Mouse (Mus musculus): Measurements from ENCODE around the gene G6pc3. TPM values are rescaled to one million over a fixed set of nuclear protein-coding genes. Genes with fewer than 3 reads are reported as not detected.

Gene G6pc3
- 52.7 TPM for polyA plus RNA-seq (2017; shearing (Covaris generic))

DNA sequence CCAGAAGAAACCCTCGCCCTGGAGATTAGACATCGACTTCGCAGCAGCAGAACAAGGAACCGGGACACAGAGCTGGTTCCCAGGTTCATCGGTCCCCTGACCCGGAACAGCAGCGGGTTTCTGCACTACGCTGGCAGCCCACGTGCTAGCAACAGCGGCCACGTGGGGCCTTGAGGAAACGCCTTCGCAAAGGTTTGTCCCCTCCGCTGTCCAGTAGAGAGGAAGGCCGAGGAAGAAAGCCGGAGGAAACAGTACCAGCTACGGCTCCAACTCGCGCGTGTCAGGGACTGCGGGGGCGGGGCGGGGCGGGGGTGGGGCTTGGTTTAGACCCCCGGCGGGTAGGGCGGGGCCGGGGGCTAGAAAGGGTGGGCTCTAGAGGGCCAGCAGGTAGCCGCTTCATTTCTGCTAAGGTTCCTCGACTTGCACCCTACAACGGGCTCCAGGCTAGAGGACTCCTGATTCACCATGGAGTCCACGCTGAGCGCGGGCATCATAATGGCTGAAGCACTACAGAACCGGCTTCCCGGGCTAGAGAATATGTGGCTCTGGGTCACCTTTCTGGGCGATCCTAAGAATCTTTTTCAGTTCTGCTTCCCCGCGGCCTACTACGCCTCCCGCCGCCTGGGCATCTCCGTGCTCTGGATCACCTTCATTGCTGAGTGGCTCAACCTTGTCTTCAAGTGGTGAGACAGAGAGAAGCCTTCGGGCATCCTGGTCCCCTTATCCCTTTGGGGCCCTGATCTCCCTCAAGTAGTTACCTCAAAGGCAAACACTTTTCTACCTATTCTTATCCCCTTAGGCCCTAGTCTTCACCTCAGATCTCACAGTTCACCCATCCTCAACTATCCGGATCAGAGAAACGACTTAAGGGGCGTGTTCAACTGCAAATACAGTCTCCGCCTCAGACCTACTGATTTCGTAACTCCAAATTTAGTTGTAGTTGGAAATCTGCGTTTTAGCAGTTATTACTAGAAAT, at the start of gene G6pc3:
Gene G6pc3 (plus strand): TSS at position 160 of the 976 bp plus-strand sequence.

DNA sequence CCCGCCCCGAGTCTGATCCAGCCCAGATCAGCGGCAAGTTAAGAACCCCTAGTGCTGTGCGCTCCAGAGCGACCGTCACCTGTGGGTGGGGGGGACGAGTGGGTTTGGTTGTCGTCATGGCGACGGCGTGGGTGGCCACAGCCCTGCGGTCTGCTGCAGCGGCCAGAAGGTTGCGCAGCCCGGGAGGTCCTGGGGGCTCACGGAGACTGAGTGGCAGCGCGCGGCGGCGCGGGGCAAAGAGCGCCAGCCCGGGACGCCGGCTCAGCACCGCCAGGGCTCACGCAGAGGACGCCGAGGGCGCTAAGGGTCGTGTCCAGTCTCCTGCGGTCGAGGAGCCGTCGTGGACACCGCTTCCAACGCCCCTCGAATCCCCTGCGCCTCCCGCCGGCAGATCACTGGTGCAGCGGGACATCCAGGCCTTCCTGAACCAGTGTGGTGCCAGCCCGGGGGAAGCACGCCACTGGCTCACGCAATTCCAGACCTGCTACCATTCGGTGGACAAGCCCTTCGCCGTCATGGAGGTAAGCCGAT, 43.9 kb upstream of the G6pc3 start, which contains the start of gene Nags:
Gene Nags (plus strand): TSS at position 43 of the 531 bp plus-strand sequence.

DNA sequence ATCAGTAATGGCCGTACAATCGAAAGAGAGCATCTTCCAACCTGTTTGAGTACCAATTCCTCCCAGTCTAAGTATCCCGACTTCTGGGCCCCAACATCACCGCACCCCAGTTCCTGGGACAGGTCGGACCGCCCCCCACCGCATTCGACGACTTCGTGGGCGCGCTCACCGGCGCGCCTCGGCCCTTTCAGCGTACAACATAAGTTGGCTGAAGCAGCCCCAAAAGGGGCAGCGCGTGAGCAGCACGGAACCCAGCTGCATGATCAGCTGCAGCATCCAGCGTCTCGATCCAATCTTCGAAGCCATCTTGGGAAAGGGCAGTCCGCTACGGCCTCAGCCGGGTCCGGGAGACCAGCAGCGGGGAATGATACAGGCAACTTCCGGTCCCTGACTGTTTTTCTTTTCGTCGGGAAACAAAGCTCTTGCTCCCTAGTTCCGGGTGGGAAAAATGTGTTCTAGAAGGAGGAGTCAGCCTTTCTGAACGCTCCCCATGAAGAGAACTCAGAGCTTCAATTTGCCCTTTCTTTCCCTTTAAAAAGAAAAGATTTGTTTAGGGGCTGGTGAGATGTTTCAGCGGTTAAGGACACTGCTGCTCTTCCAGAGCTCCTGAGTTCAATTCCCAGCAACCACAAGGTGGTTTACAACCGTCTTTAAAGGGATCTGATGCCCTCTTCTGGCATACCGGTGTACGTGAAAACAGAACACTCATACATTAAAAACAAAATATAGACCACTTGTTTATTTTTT, 33.2 kb upstream of the G6pc3 start, which contains the start of gene Tmem101:
Gene Tmem101 (minus strand): TSS at position 366 of the 747 bp plus-strand sequence.

DNA sequence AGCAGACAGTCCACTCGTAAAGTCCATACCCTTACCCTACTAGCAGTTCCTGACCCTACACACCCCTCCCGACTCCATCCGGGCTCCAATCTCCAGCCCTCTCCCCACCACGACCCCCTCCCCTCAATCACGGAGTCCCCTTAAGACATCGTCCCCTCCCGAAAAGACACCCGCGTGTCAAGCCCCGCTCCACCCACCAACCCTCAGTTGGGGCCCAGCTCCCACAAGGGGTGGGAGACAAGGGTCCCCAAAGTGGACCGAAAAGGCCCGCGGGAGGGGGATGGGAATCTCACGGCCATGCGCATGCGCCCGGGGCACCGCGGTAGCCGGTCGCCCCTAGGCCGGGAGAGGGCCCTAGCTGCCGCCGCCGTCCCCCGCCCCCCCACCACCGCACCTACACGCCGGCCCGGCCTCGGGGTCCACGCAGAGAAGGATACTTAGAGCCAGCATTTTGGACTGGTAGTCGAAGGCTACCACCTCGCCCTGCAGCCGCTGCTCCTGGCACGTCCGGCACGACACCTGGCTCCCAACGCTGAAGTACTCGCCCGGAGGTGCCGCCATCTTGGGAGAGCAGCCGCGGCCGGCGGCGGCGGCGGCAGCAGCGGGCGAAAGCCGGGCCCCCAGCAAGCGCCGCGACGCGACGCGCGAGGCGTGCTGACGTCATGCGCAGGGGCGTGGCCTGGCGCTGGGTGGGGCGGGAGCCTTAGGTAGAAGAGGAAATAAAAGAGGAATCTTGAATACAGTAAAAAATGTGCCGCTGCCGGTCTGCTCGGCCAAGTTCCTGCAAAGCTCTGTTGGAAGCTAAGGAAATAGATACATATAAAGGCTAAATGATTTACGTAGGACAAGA, 4.5 kb upstream of the G6pc3 start, which contains the start of gene Lsm12:
Gene Lsm12 (minus strand): TSS at position 651 of the 850 bp plus-strand sequence.

DNA sequence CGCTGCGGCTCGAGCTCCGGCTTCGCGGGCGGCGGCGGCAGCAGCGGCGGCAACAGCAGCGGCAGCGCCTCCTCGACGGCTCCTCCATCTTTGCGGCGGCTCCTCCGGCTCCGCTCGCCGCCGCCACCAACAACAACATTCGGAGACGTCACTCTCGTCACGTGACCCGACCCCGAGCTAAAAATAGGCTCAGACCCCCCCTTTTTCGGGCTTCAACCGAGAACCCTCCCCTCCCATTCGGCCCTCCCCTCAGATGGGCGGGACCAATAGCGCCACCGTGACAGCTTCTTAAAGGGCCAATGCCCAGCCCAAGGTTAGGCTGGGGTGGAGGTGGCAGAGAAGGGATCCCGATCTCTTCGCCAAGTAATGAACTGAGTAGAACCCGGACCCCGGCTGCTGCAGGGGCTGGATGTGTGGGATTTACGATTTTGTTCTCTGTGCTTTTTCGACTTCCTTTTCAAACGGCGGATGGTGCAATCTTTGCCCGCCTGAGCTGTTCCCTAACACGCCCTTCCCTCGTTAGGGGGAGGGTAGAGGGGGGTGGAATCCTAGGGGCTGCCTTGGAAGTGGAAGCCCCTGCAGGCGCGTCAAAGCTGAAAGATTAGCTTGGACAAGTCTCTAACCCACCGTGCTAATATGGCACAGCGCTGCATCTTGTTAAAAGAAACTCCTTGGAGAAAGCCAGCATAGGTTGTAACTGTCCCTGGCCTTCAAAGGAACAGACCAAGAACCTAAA, 40.8 kb downstream of the G6pc3 start, which contains the start of gene Hdac5:
Gene Hdac5 (minus strand): TSS at position 161 of the 736 bp plus-strand sequence.

Other genes with a start within 250 kb of the G6pc3 start
- not detected for gene Sost, start 222.6 kb upstream of the G6pc3 start, polyA plus RNA-seq (2017; shearing (Covaris generic))
- not detected for gene Cfap97d1, start 205.3 kb upstream of the G6pc3 start, polyA plus RNA-seq (2017; shearing (Covaris generic))
- 0.46 TPM for gene Dusp3, start 202.6 kb upstream of the G6pc3 start, polyA plus RNA-seq (2017; shearing (Covaris generic))
- not detected for gene Mpp3, start 161.2 kb upstream of the G6pc3 start, polyA plus RNA-seq (2017; shearing (Covaris generic))
- gene Cd300lg, start 148.1 kb upstream of the G6pc3 start, polyA plus RNA-seq (2017; shearing (Covaris generic)): not detected
- 5.1 TPM for gene Mpp2, start 101.1 kb upstream of the G6pc3 start, polyA plus RNA-seq (2017; shearing (Covaris generic))
- gene Ppy, start 88.3 kb upstream of the G6pc3 start, polyA plus RNA-seq (2017; shearing (Covaris generic)): not detected
- not detected for gene Pyy, start 81.8 kb upstream of the G6pc3 start, polyA plus RNA-seq (2017; shearing (Covaris generic))
- not detected for gene Nags, start 44.1 kb upstream of the G6pc3 start, polyA plus RNA-seq (2017; shearing (Covaris generic))
- 18.5 TPM for gene Tmem101, start 33.2 kb upstream of the G6pc3 start, polyA plus RNA-seq (2017; shearing (Covaris generic))
- gene Lsm12, start 4.3 kb upstream of the G6pc3 start, polyA plus RNA-seq (2017; shearing (Covaris generic)): 52.4 TPM
- gene Hdac5, start 40.5 kb downstream of the G6pc3 start, polyA plus RNA-seq (2017; shearing (Covaris generic)): 17.5 TPM
- 1.1 TPM for gene BC030867, start 59.3 kb downstream of the G6pc3 start, polyA plus RNA-seq (2017; shearing (Covaris generic))
- not detected for gene Asb16, start 79.1 kb downstream of the G6pc3 start, polyA plus RNA-seq (2017; shearing (Covaris generic))
- gene Tmub2, start 95.3 kb downstream of the G6pc3 start, polyA plus RNA-seq (2017; shearing (Covaris generic)): 66.1 TPM
- 9.2 TPM for gene Atxn7l3, start 107.0 kb downstream of the G6pc3 start, polyA plus RNA-seq (2017; shearing (Covaris generic))
- gene Ubtf, start 130.1 kb downstream of the G6pc3 start, polyA plus RNA-seq (2017; shearing (Covaris generic)): 71.5 TPM
- 0.79 TPM for gene Slc4a1, start 176.6 kb downstream of the G6pc3 start, polyA plus RNA-seq (2017; shearing (Covaris generic))
- 15.9 TPM for gene Rundc3a, start 203.8 kb downstream of the G6pc3 start, polyA plus RNA-seq (2017; shearing (Covaris generic))
- 32.8 TPM for gene Slc25a39, start 218.3 kb downstream of the G6pc3 start, polyA plus RNA-seq (2017; shearing (Covaris generic))
- 52.2 TPM for gene Grn, start 240.7 kb downstream of the G6pc3 start, polyA plus RNA-seq (2017; shearing (Covaris generic))